Mouse (Mus musculus): Measurements from ENCODE around the gene Tll1. TPM values are rescaled to one million over a fixed set of nuclear protein-coding genes. Genes with fewer than 3 reads are reported as not detected.

Gene Tll1
- total and polyA plus RNA-seq, 2 experiments from 2014 or later = 1.3 to 3.6 TPM

DNA sequence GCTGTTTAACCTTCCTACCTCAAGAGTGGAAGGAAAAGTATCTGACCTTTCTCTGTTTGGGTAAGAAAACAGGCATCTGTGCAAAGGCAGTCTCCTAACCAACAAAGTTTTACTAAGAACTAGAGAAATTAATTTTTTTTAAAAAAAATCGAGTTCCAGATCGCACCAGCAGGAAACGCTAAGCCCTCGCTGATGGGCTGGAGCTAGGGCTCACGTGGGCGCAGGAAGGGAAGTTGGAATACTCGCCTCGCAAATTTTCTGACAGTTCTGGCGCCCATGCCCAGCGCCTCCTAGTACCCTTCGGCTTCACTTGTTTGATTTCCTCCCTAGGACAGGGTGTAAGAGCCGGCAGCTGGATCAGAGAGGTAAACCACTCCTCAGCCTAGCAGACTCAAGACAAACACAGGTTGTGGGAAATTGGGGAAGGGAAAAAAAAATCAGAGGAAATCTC, 365 bp upstream of the Tll1 start:
- peaks cover 3% of the 10 kb centered on the region; the same call in 1 of the 2 replicates for H3K4me1 ChIP-seq (ENCODE audit: insufficient read depth)
- H3K4me3 ChIP-seq (ENCODE audit: low read depth, low read length) = peak overlapping the region; percentile 69
- H3K36me3 ChIP-seq (ENCODE audit: insufficient read depth) = no peaks in the 10 kb centered on the region
- H3K4me2 ChIP-seq (ENCODE audit: low read depth) = peak overlapping the region; percentile 97
- H3K27ac ChIP-seq (ENCODE audit: low read depth, low read length) = no peak overlapping the region
- H3K9ac ChIP-seq = peak overlapping the region; percentile 58; the same call in 1 of the 2 replicates
- under 1% methylated on average over 12 of the region's 12 CpGs for WGBS
- no peaks in the 10 kb centered on the region for H3K9me3 ChIP-seq (ENCODE audit: low read length)
- DNase-seq (peak; percentile 62), ATAC-seq (peak; percentile 58)
- peaks cover 9% of the 10 kb centered on the region; the same call in 1 of the 2 replicates for H3K27me3 ChIP-seq (ENCODE audit: insufficient read depth, low read length)
- TF ChIP-seq CTCF (IDR thresholded peaks at IDR 0.05; ENCODE audit: low read depth) = peak; percentile 53

DNA sequence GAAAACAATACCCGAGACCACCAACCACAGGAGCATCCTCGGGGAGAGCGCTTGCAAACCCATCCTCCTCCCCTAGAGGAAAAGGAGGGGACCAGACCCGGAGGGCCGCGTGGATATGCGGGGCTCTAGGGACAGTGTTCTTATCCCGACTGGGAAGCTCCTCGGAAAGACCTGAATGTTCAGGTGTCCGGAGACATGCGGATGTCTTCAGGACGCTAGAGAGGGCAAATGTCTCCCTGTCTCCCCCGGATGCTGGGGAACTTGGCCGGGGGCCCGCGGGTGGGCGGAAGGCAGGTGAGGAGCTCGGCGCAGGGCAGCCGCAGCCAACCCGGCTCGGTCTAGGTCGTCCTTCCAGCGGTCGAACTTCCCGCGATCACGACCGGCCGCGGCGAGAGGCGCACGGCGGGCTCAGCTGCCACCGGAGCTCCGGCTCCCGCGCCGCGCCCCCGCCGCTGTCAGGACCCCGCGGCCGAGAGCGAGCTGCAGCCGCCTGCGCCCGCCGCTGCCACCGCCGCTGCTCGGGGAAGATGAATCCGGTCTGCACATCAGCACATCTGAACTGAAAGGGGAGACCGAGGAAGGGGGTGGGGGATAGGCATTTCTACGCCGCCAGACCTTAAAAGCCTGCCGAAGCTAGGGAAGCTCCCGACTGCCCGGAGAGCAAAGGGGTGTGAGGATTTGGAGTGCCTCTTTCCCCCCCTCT, 599 bp downstream of the Tll1 start:
- no peaks in the 10 kb centered on the region for H3K36me3 ChIP-seq (ENCODE audit: insufficient read depth)
- peak; percentile 20 for TF ChIP-seq CTCF (IDR thresholded peaks at IDR 0.05; ENCODE audit: low read depth)
- H3K4me3 ChIP-seq (ENCODE audit: low read depth, low read length) = peak overlapping the region; percentile 69
- DNase-seq (peak; percentile 55), ATAC-seq (peak; percentile 74)
- H3K27me3 ChIP-seq (ENCODE audit: insufficient read depth, low read length) = peaks cover 9% of the 10 kb centered on the region; the same call in 1 of the 2 replicates
- H3K4me2 ChIP-seq (ENCODE audit: low read depth) = peak overlapping the region; percentile 97
- H3K9me3 ChIP-seq (ENCODE audit: low read length) = no peaks in the 10 kb centered on the region
- no peak overlapping the region for H3K27ac ChIP-seq (ENCODE audit: low read depth, low read length)
- H3K9ac ChIP-seq = peak overlapping the region; percentile 58
- H3K4me1 ChIP-seq (ENCODE audit: insufficient read depth) = peaks cover 3% of the 10 kb centered on the region; the same call in 1 of the 2 replicates
- 1% methylated on average over 61 of the region's 61 CpGs for WGBS

DNA sequence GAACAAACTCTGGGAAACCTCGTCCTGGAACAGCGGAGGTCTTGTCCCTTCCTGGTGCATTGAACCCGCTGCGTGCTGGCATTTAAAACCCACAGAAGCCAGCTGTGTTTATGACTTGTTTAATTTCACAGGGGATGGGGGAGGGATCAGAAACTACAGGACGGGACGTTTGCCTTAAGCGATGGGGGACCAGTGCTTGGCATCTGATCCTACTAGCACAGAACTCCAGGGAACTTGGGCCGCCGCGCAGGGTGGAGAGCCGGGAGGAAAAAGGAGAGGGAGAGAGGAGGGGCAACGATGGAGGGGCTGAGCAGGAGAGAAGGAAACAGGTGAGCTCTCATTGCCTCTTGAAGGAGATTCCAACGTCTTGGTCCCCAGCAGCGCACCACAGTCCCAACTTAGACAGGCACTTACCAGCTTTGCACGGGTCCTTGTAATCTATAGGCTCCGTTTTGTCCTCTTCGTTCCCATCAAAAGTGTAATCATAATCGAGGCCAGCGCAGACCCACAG, 1.2 kb downstream of the Tll1 start:
- WGBS = 1% methylated on average over 19 of the region's 19 CpGs
- no peaks in the 10 kb centered on the region for H3K9me3 ChIP-seq (ENCODE audit: low read length)
- H3K27me3 ChIP-seq (ENCODE audit: insufficient read depth, low read length) = peaks cover 9% of the 10 kb centered on the region; the same call in 1 of the 2 replicates
- H3K4me3 ChIP-seq (ENCODE audit: low read depth, low read length) = peak overlapping the region; percentile 69
- no peak for TF ChIP-seq CTCF (IDR thresholded peaks at IDR 0.05; ENCODE audit: low read depth)
- ATAC-seq (peak; percentile 7; the same call in 1 of the 2 replicates), DNase-seq (no peak)
- H3K36me3 ChIP-seq (ENCODE audit: insufficient read depth) = no peaks in the 10 kb centered on the region
- no peak overlapping the region for H3K27ac ChIP-seq (ENCODE audit: low read depth, low read length)
- H3K4me2 ChIP-seq (ENCODE audit: low read depth) = peak overlapping the region; percentile 97
- H3K9ac ChIP-seq = peak overlapping the region; percentile 58
- peaks cover 3% of the 10 kb centered on the region; the same call in 1 of the 2 replicates for H3K4me1 ChIP-seq (ENCODE audit: insufficient read depth)

DNA sequence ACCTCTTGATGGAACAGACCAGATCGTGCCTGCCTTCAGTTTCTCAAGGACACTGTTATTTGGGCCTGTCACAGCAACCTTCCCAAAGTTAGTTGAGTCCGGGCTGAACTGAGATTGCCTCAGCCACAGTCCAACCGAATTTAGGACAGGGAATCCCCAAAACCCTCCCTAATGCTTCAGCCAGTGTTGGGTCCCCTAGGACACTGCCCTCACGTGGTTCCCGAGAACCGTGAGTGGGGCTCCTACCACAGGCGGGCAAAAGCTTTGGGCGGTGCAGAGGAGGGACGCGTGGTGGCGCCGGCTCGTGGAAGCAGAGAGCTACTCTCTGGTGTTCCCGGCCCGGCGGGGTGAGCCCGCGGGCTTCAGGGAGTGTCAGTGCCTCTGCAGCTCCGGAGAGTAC, 1.9 kb downstream of the Tll1 start:
- peak overlapping the region; percentile 97 for H3K4me2 ChIP-seq (ENCODE audit: low read depth)
- H3K9ac ChIP-seq = no peak overlapping the region
- ATAC-seq (peak; percentile 79), DNase-seq (peak; percentile 51)
- H3K9me3 ChIP-seq (ENCODE audit: low read length) = no peaks in the 10 kb centered on the region
- peak overlapping the region; percentile 69 for H3K4me3 ChIP-seq (ENCODE audit: low read depth, low read length)
- H3K27ac ChIP-seq (ENCODE audit: low read depth, low read length) = no peak overlapping the region
- H3K36me3 ChIP-seq (ENCODE audit: insufficient read depth) = no peaks in the 10 kb centered on the region
- peaks cover 9% of the 10 kb centered on the region; the same call in 1 of the 2 replicates for H3K27me3 ChIP-seq (ENCODE audit: insufficient read depth, low read length)
- peaks cover 3% of the 10 kb centered on the region; the same call in 1 of the 2 replicates for H3K4me1 ChIP-seq (ENCODE audit: insufficient read depth)
- TF ChIP-seq CTCF (IDR thresholded peaks at IDR 0.05; ENCODE audit: low read depth) = peak; percentile 52
- WGBS = 3% methylated on average over 19 of the region's 19 CpGs

DNA sequence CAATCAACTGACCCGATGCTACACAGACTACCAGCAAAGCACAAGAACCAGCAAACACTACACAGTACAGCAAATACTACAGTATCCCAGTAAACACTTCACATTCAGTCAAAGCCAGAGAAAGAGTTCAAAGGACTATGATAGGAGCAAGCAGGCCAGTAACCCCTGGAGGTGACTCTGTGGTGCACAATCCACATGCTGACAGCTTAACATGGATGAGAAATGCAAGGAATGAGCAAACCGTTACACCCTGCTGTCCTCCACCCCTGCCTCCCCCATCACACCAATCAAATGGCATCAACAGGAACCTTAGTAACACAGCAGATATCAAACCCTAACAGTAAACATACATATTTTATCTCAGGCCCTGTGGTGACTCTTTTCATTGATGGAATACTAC, 7.7 kb downstream of the Tll1 start:
- Histone ChIP-seq H3K36me3 (ENCODE audit: insufficient read depth) (no peaks in the 10 kb centered on the region), H3K4me2 (ENCODE audit: low read depth) (no peak overlapping the region), H3K27ac (ENCODE audit: low read depth, low read length) (no peak overlapping the region), H3K4me1 (ENCODE audit: insufficient read depth) (no peaks in the 10 kb centered on the region), H3K9ac (no peak overlapping the region), H3K4me3 (ENCODE audit: low read depth, low read length) (no peak overlapping the region), H3K9me3 (ENCODE audit: low read length) (no peaks in the 10 kb centered on the region), H3K27me3 (ENCODE audit: insufficient read depth, low read length) (0 out of 2 replicates have a peak, but pooled peaks cover under 1% of the 10 kb centered on the region)
- no peak for DNase-seq
- ATAC-seq = no peak
- 88% methylated on average over 2 of the region's 2 CpGs for WGBS
- no peak for TF ChIP-seq CTCF (IDR thresholded peaks at IDR 0.05; ENCODE audit: low read depth)

DNA sequence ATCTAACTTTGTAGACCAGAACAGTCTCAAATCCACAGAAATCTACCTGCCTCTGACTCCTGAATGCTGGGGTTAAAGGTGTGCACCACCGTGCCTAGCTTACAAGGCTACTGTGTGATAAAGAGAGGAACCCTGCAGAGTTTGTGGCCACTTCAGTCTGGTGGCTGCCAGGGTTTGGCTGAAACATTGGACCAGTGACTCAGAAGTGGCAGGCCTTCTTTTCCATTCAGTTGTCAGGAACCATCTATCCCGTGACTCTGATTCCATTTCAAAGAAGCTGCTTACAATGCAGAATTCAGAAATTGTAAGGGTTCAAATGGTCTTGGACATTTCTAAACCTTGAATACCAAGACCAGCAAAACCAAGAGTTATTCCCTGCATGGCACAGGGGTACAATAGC, 12.7 kb downstream of the Tll1 start:
- no peaks in the 10 kb centered on the region for H3K4me1 ChIP-seq (ENCODE audit: insufficient read depth)
- no peaks in the 10 kb centered on the region for H3K9me3 ChIP-seq (ENCODE audit: low read length)
- no peak overlapping the region for H3K9ac ChIP-seq
- TF ChIP-seq CTCF (IDR thresholded peaks at IDR 0.05; ENCODE audit: low read depth) = no peak
- H3K36me3 ChIP-seq (ENCODE audit: insufficient read depth) = no peaks in the 10 kb centered on the region
- no peak overlapping the region for H3K4me3 ChIP-seq (ENCODE audit: low read depth, low read length)
- H3K4me2 ChIP-seq (ENCODE audit: low read depth) = no peak overlapping the region
- 51% methylated on average over 2 of the region's 2 CpGs for WGBS
- ATAC-seq = no peak
- H3K27me3 ChIP-seq (ENCODE audit: insufficient read depth, low read length) = no peaks in the 10 kb centered on the region
- DNase-seq = no peak
- no peak overlapping the region for H3K27ac ChIP-seq (ENCODE audit: low read depth, low read length)

DNA sequence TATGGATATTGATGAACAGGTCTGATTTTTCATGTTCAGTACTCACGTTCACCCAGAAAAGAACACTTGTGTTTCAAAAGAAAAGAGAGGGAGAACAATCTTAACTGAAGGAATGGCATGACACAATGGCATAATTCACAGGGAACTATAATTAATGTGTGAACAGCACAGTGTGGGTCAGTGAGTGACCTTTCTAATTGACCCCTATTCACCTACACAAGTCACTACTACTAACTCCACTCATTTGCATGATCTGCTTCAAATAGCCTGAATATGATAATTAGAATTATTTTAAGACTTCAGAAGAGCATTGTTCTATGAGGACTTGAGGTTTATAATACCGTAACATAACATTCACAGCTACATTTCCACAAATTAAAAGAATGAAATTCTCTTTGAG, 18.2 kb downstream of the Tll1 start:
- DNase-seq (no peak), ATAC-seq (no peak)
- no peak overlapping the region for H3K4me2 ChIP-seq (ENCODE audit: low read depth)
- H3K9me3 ChIP-seq (ENCODE audit: low read length) = no peaks in the 10 kb centered on the region
- no peaks in the 10 kb centered on the region for H3K4me1 ChIP-seq (ENCODE audit: insufficient read depth)
- H3K27ac ChIP-seq (ENCODE audit: low read depth, low read length) = no peak overlapping the region
- H3K36me3 ChIP-seq (ENCODE audit: insufficient read depth) = no peaks in the 10 kb centered on the region
- no peak for TF ChIP-seq CTCF (IDR thresholded peaks at IDR 0.05; ENCODE audit: low read depth)
- no peak overlapping the region for H3K4me3 ChIP-seq (ENCODE audit: low read depth, low read length)
- H3K27me3 ChIP-seq (ENCODE audit: insufficient read depth, low read length) = no peaks in the 10 kb centered on the region
- H3K9ac ChIP-seq = no peak overlapping the region
- WGBS = 42% methylated on average over 2 of the region's 2 CpGs

All from forebrain, postnatal 0 days (tissue).